Mouse (Mus musculus) liver, embryonic 14.5 days (tissue): ENCODE results near the gene Spin1. TPM values are rescaled to one million over a fixed set of nuclear protein-coding genes. Genes with fewer than 3 reads are reported as not detected.
A peak's percentile ranks its signal among the peaks of the same experiment; 100 is the strongest.

Experiments
- ATAC-seq: fragments of 200-750 bp; cut with Nextera tagmentation; 2 replicates; pipeline ENCODE4 v1.8.0; 2017; ENCODE audit warnings: moderate number of reproducible peaks, mild to moderate bottlenecking, moderate library complexity; ENCODE audit not compliant: insufficient read depth
- DNase-seq, 3 experiments: peaks; one replicate each; pipeline ENCODE4 v3.0.0-alpha.2; 2012 to 2013; ENCODE audit warnings: low read depth in 3 of 3, low spot score in 3 of 3
- H3K27ac ChIP-seq: fragments of 300-500 bp; sonication (generic); 2 replicates; pipeline ENCODE4 v1.5.1; 2014; ENCODE audit warnings: moderate library complexity, mild to moderate bottlenecking, control low read depth, inconsistent platforms
- H3K27me3 ChIP-seq: fragments of 300-500 bp; sonication (generic); 2 replicates; pipeline ENCODE4 v1.6.1; 2014; ENCODE audit warnings: mild to moderate bottlenecking, low read length, moderate library complexity; ENCODE audit not compliant: control insufficient read depth, insufficient read depth
- H3K36me3 ChIP-seq: fragments of 300-500 bp; sonication (generic); replicated peaks from 2 replicates; pipeline ENCODE4 v1.6.1; 2014; ENCODE audit warnings: low read depth; ENCODE audit not compliant: control insufficient read depth, insufficient read depth
- H3K4me1 ChIP-seq, 2 experiments: fragments of 200-500 bp in 1 of 2; fragments of 300-500 bp in 1 of 2; sonication (generic) in 1 of 2; replicated peaks; 2 replicates each; pipeline ENCODE4 v1.6.1; 2012 to 2014; ENCODE audit warnings: antibody characterized with exemption in 1 of 2, inconsistent platforms in 1 of 2, low read length in 1 of 2; ENCODE audit not compliant: control insufficient read depth in 2 of 2, insufficient read depth in 2 of 2
- H3K4me2 ChIP-seq: fragments of 300-500 bp; sonication (generic); 2 replicates; pipeline ENCODE4 v1.6.1; 2014; ENCODE audit warnings: low read depth, mild to moderate bottlenecking, control low read depth, moderate library complexity
- H3K4me3 ChIP-seq, 2 experiments: fragments of 200-500 bp in 1 of 2; fragments of 300-500 bp in 1 of 2; sonication (generic) in 1 of 2; 2 replicates each; pipeline ENCODE4 v1.5.1; 2012 to 2014; ENCODE audit warnings: low read depth in 2 of 2, low read length in 2 of 2, mild to moderate bottlenecking in 2 of 2, control low read depth in 1 of 2, inconsistent platforms in 1 of 2, moderate library complexity in 1 of 2; ENCODE audit not compliant: insufficient read depth in 1 of 2
- H3K9ac ChIP-seq: fragments of 300-500 bp; sonication (generic); replicated peaks from 2 replicates; pipeline ENCODE4 v1.6.1; 2014; ENCODE audit warnings: mild to moderate bottlenecking, control low read depth, moderate library complexity
- H3K9me3 ChIP-seq: fragments of 300-500 bp; sonication (generic); 2 replicates; pipeline ENCODE4 v1.6.1; 2016; ENCODE audit warnings: low read length, mixed read lengths; ENCODE audit not compliant: control insufficient read depth
- CTCF ChIP-seq: IDR thresholded peaks from 2 replicates; pipeline ENCODE4 v1.5.1; 2016; ENCODE audit warnings: antibody characterized with exemption, low read depth, control low read depth
- EP300 ChIP-seq: IDR thresholded peaks from 2 replicates; pipeline ENCODE4 v1.6.1; 2016; ENCODE audit warnings: antibody characterized with exemption, low read depth
- WGBS: fragments of 180-500 bp; shearing (Covaris S2); extraction: QIAGEN DNeasy Blood & Tissue Kit; methylation state at CpG from one replicate; pipeline ENCODE4 v1.1.7; 2014; ENCODE audit not compliant: insufficient replicate concordance; 5-methylcytosine and 5-hydroxymethylcytosine counted together
- polyA plus RNA-seq, 2 experiments: library from polyadenylated mRNA; depleted of rRNA in 1 of 2; stranded (reverse) in 1 of 2; unstranded in 1 of 2; fragments of >200 nt; fragmentation: Nextera tagmentation in 1 of 2; extraction: Ambion mirVana in 1 of 2; gene quantifications; 2 replicates each; pipeline versions ENCODE4 v1.2.1 to v1.2.3; 2012 to 2014

The Spin1 gene
- polyA plus RNA-seq, 2 experiments = 5.2 to 9.3 TPM

GRCm38 (mm10) chr13:51064429-51064828 lies 36.3 kb upstream of the Spin1 start:
- H3K4me2 ChIP-seq = no peak overlapping the region
- no peak overlapping the region for H3K4me3 ChIP-seq
- H3K27me3 ChIP-seq = no peaks in the 10 kb centered on the region
- no peaks in the 10 kb centered on the region for H3K36me3 ChIP-seq
- DNase-seq = no peak
- 52% methylated on average over 3 of the region's 3 CpGs for WGBS
- no peak for ATAC-seq
- no peak overlapping the region for H3K9ac ChIP-seq
- TF ChIP-seq CTCF (no peak), EP300 (no peak)
- 0 out of 4 replicates have a peak, but pooled peaks cover 0 to 2% of the 10 kb centered on the region in 2 experiments for H3K4me1 ChIP-seq
- no peaks in the 10 kb centered on the region for H3K9me3 ChIP-seq
- H3K27ac ChIP-seq = no peak overlapping the region

DNA sequence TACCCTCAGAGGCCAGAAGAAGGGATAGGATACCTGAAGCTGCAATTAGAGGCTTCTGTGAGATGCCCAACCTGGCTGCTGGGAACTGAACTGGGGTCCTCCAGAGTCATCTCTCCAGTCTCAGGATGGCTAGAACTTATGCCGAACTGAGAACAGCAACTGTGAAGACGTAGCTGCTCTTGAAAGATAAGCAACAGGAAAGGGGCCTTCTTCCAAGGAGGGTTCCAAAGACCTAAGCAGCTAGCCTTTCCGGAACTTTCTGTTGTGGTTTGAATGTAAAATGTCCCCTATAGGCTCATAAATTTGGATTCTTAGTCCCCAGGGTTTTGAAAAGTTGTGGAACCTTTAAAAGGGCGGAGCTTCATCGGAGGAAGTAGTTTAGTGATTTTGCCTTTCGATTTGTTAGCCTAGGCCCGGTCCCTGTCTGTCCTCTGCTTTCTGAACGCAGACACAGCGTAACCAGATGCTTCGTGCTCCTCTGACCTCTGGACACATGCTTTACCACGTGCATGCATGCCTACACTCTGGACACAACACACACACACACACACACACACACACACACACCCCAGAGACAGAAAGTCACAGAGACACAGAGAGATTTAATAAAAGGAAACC lies 29.5 kb upstream of the Spin1 start:
- H3K36me3 ChIP-seq = no peaks in the 10 kb centered on the region

DNA sequence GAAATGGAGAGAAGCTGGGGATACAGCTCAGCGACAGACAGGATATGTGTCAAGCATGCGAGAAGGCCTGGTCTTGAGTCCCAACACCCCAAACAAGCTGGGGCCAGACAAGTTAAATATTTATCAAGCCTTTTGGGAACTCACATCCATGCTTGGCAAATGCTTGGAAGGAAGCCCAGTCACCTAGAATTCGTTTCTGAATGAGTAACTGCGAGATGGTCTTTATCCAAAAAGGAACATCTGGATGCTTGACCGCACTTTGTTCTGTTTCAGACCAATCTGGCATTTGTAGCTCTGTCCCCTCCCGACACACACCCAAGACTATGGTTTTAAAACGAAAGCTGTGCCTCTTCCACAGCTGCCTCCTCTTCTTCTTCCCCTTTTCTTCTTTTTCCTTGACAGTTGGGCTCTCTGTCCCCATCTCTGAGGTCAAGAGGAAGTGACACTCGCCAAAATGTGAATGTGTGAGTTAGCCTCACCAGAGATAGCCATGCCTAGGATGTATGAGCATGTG lies 28.9 kb upstream of the Spin1 start:
- H3K27ac ChIP-seq = no peak overlapping the region
- ATAC-seq (no peak), DNase-seq (peak in 1 of 3 experiments; percentile 1)
- no peak overlapping the region for H3K4me3 ChIP-seq
- TF ChIP-seq EP300 (no peak), CTCF (no peak)
- no peak overlapping the region for H3K9ac ChIP-seq
- WGBS = 36% methylated on average over 8 of the region's 8 CpGs
- H3K27me3 ChIP-seq = no peaks in the 10 kb centered on the region
- no peaks in the 10 kb centered on the region for H3K36me3 ChIP-seq
- peaks cover 0 to 11% of the 10 kb centered on the region in 2 experiments; a peak in 2 of 4 replicates for H3K4me1 ChIP-seq
- H3K4me2 ChIP-seq = peak overlapping the region; percentile 24
- no peaks in the 10 kb centered on the region for H3K9me3 ChIP-seq

More for the DNA sequence above, 29.5 kb upstream of the Spin1 start:
- ATAC-seq (0 out of 2 replicates have a peak, but pooled peaks have one; percentile 45), DNase-seq (no peak)
- Histone ChIP-seq H3K4me3 (no peak overlapping the region; a peak in 1 of 4 replicates), H3K27me3 (no peaks in the 10 kb centered on the region), H3K9me3 (no peaks in the 10 kb centered on the region), H3K4me2 (peak overlapping the region; percentile 24), H3K9ac (no peak overlapping the region), H3K4me1 (peaks cover 0 to 11% of the 10 kb centered on the region in 2 experiments; a peak in 2 of 4 replicates), H3K27ac (no peak overlapping the region)
- TF ChIP-seq CTCF (no peak), EP300 (no peak)
- 27% methylated on average over 11 of the region's 11 CpGs for WGBS

- H3K4me3 ChIP-seq = no peak overlapping the region
- WGBS = 76% methylated on average over 16 of the region's 16 CpGs
- no peaks in the 10 kb centered on the region for H3K9me3 ChIP-seq
- no peaks in the 10 kb centered on the region for H3K36me3 ChIP-seq
- no peak overlapping the region for H3K27ac ChIP-seq
- DNase-seq (no peak), ATAC-seq (no peak)
- H3K9ac ChIP-seq = no peak overlapping the region
- H3K27me3 ChIP-seq = no peaks in the 10 kb centered on the region
- H3K4me2 ChIP-seq = no peak overlapping the region
- TF ChIP-seq EP300 = no peak
- TF ChIP-seq CTCF = no peak
- H3K4me1 ChIP-seq = peaks cover 0 to 11% of the 10 kb centered on the region in 2 experiments; a peak in 2 of 4 replicates
Observed at GRCm38 (mm10) chr13:51072917-51073843, 27.5 kb upstream of the Spin1 start.
